Mouse (Mus musculus): ENCODE measurements around the gene Pomp. TPM values are rescaled to one million over a fixed set of nuclear protein-coding genes. Genes with fewer than 3 reads are reported as not detected.

Pomp gene
- 38.1 and 41.7 TPM in 2 replicates for polyA plus RNA-seq (2012; rRNA removed)

DNA sequence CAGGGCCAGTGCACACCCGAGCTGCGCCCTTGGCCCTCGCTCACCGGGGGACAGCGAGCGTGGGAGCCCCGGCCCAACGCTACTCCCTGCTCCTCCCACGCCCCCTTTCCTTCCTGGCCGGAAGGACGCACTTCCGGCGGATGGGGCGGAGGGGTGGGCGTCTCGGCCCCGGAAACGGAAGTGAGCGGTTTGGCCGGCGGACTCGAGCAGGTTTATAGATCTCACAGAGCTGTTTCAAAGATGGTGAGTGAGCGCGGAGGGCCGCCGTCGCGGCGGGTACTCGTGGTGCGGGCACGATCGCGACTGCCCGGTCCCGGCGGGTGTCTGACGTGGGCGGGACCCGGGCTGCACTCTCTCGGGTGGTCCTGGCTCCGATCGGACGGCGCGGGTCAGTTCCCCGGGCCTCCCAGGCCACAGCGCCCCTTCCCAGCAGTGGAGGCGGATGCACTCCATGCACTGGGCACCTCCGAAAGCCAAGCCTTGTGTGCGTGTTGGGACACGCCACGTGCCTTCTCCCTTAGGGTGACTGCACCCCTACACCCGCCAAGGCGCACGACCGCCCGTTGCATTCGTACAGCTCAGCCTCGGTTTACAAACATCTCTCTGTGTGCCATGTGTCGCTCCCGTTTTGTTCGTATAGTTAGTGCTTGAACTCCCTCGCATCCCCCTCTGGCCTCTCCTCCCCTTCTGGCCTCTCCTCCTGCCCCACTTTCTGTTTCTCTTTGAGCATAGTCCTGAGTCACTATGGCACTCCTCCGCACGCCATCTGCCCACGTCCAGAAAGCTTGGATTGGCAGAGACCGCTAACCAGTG is at the start of gene Pomp:
TSS of gene Pomp (plus strand) at position 13 of the 813 bp plus-strand sequence.
- peak; percentile 2; the same call in 1 of the 2 replicates for TF ChIP-seq CTCF (IDR thresholded peaks at IDR 0.05; ENCODE audit: control insufficient read depth, insufficient read depth, insufficient replicate concordance, low read depth, low read length)
- peak; percentile 94 for TF ChIP-seq POLR2A (IDR thresholded peaks at IDR 0.05; ENCODE audit: control insufficient read depth, low read depth, low read length)
- peaks cover 8% of the 10 kb centered on the region; the same call in 1 of the 2 replicates for H3K4me1 ChIP-seq (ENCODE audit: control insufficient read depth, insufficient read depth, low read length)
- H3K27ac ChIP-seq (ENCODE audit: control insufficient read depth, insufficient read depth, low read depth, low read length): peak within 1 kb of the TSS; percentile 86
- H3K27me3 ChIP-seq (ENCODE audit: control insufficient read depth, insufficient read depth, low read length): no peaks in the 10 kb centered on the region
- H3K36me3 ChIP-seq (ENCODE audit: control insufficient read depth, insufficient read depth, low read length): peaks cover 2% of the 10 kb centered on the region; the same call in 1 of the 2 replicates
- peak within 1 kb of the TSS; percentile 92 for H3K4me3 ChIP-seq (ENCODE audit: control insufficient read depth, low read depth, low read length)

DNA sequence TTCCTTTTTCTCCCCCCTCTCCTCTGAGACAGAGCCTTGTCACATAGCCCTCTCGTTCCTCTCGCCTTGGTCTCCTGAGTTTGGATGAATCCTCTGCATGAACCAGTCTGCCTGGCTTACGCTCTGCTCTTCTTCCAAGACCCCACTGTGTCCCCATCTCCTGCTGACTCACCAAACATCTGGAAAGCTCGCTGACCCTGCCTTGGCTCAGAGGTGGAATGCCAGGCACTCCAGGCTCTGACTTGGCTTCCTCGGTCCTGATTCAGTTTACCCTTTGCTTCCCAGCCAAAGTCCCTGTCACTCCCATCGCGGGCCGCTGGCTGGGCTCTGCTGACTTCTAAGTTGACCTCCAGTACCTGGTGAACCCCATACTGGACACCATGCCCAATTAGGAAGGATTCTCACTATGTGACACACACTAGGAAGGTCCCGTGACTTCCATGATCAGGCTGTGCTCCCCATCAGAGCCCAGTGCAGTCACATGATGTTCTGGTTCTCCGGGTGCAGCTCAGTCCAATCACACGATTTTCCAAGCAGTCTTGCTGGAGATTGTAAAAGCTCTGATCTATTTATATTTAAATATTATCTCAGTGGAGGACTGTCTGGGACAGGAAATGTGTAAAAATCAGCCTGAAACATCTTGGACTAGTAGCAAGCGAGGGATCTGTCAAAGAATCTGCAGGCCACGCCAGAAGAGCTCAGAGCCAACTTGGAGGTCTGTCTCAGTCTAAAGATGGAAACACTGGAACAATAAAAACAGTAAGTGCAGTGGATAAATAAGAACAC is 47.8 kb upstream of the Pomp start:
- H3K27me3 ChIP-seq (ENCODE audit: control insufficient read depth, insufficient read depth, low read length): no peaks in the 10 kb centered on the region
- TF ChIP-seq POLR2A (IDR thresholded peaks at IDR 0.05; ENCODE audit: control insufficient read depth, low read depth, low read length) (no peak), CTCF (IDR thresholded peaks at IDR 0.05; ENCODE audit: control insufficient read depth, insufficient read depth, insufficient replicate concordance, low read depth, low read length) (no peak)

DNA sequence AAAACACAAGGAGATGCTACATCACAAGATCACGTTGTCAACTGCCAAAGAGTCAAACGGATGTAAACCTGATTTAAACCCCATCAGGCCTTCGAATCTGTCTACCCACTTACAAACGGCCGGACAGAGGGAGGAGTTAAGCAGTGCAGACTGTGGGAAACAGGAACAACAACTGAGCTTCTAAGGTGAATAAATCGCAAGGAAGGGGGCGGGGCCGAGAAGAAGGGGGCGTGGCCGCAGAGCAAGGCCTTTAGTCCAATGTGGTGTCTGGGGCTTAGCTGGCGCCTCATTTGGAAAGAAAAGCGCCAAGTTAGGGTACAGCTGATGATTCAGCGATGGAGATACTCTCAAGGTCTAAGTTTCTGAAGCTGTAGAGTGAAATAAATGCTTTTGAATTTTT is 45.3 kb upstream of the Pomp start:
- H3K36me3 ChIP-seq (ENCODE audit: control insufficient read depth, insufficient read depth, low read length): no peaks in the 10 kb centered on the region
- peaks cover 5% of the 10 kb centered on the region for H3K4me1 ChIP-seq (ENCODE audit: control insufficient read depth, insufficient read depth, low read length)
- TF ChIP-seq POLR2A (IDR thresholded peaks at IDR 0.05; ENCODE audit: control insufficient read depth, low read depth, low read length): no peak

More for the DNA sequence above, 47.8 kb upstream of the Pomp start:
- no peak overlapping the region for H3K27ac ChIP-seq (ENCODE audit: control insufficient read depth, insufficient read depth, low read depth, low read length)
- peaks cover 5% of the 10 kb centered on the region for H3K4me1 ChIP-seq (ENCODE audit: control insufficient read depth, insufficient read depth, low read length)
- H3K36me3 ChIP-seq (ENCODE audit: control insufficient read depth, insufficient read depth, low read length): no peaks in the 10 kb centered on the region
- no peak overlapping the region for H3K4me3 ChIP-seq (ENCODE audit: control insufficient read depth, low read depth, low read length)

DNA sequence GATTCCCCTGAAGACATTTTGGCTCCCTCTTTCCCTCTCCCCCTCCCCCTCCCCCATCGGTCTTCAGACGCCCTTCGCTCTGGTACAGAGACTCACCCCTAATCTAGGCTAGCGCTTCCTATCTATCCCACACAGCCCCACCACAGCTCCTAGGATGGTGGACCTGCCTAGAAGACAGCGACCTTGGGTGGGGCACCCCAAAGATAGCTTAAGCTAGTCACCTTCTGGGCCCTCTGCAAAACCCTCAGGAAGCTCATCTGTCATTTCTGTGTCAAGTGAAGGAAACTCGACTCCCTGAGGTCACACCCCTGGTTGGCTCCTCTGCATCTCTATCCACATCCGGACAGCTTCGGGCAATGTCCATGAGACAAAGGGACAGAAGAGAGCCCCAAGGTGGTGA is 44.7 kb upstream of the Pomp start:
- Histone ChIP-seq H3K27ac (ENCODE audit: control insufficient read depth, insufficient read depth, low read depth, low read length) (no peak overlapping the region), H3K4me1 (ENCODE audit: control insufficient read depth, insufficient read depth, low read length) (peaks cover 5% of the 10 kb centered on the region), H3K36me3 (ENCODE audit: control insufficient read depth, insufficient read depth, low read length) (no peaks in the 10 kb centered on the region), H3K27me3 (ENCODE audit: control insufficient read depth, insufficient read depth, low read length) (no peaks in the 10 kb centered on the region), H3K4me3 (ENCODE audit: control insufficient read depth, low read depth, low read length) (no peak overlapping the region)
- TF ChIP-seq CTCF (IDR thresholded peaks at IDR 0.05; ENCODE audit: control insufficient read depth, insufficient read depth, insufficient replicate concordance, low read depth, low read length): no peak
- TF ChIP-seq POLR2A (IDR thresholded peaks at IDR 0.05; ENCODE audit: control insufficient read depth, low read depth, low read length): no peak

More for the DNA sequence above, 45.3 kb upstream of the Pomp start:
- Histone ChIP-seq H3K27ac (ENCODE audit: control insufficient read depth, insufficient read depth, low read depth, low read length) (no peak overlapping the region), H3K4me3 (ENCODE audit: control insufficient read depth, low read depth, low read length) (peak overlapping the region; percentile 63), H3K27me3 (ENCODE audit: control insufficient read depth, insufficient read depth, low read length) (no peaks in the 10 kb centered on the region)

DNA sequence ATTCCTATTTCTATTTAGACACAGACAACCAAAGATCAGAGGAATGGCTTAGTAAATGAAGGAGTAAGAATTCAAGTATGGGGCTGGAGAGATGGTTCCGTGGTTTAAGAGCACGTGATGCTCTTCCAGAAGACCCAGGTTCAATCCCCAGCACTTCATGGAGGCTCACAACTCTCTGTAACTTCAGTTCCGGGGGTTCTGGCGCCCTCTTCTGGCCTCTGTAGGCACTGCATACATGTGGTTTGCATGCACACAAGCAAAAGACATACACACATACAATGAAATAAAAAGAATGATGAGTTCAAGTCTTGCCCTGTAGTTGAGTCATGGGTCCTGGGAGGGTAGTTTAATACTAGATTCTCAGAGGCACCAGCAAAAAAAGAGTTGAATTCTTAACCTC is 43.8 kb upstream of the Pomp start:
- peak; percentile 69; the same call in 1 of the 2 replicates for TF ChIP-seq CTCF (IDR thresholded peaks at IDR 0.05; ENCODE audit: control insufficient read depth, insufficient read depth, insufficient replicate concordance, low read depth, low read length)
- no peak for TF ChIP-seq POLR2A (IDR thresholded peaks at IDR 0.05; ENCODE audit: control insufficient read depth, low read depth, low read length)
- no peak overlapping the region for H3K4me3 ChIP-seq (ENCODE audit: control insufficient read depth, low read depth, low read length)

DNA sequence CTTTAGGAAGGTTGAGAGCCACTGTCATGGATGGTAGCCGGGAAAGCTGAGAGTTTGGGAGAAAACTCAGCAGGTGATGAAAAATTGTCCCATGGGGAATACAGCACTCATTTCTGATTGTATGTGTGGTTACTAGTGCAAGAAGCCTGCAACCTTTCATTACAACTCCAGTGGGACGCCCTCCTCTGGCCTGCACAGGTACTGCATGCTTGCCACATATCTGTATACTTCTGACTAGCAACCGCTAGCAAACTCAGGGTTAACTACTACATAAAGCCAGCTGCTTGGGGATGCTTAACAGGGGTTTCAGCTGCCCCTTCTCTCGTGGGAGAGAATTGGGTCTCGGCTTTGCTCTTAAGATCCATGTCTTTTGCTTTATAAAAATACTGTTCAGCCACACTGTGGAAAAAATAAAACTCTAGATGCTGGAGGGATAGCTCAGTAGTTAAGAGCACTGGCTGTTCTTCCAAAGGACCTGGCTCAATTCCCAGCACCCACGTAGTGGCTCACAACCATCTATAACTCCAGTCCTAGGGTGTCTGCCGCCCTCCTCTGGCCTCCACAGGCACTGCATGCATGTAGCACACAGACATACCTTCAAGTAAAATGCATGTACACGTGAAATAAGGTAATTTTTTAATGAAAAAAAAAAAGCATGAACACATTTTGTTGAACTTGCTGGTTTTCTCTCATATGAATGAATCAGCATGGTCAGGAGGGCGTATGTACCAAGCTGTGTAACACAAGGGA is 42.3 kb upstream of the Pomp start:
- H3K36me3 ChIP-seq (ENCODE audit: control insufficient read depth, insufficient read depth, low read length): no peaks in the 10 kb centered on the region
- TF ChIP-seq POLR2A (IDR thresholded peaks at IDR 0.05; ENCODE audit: control insufficient read depth, low read depth, low read length): no peak
- peak; percentile 55; the same call in 1 of the 2 replicates for TF ChIP-seq CTCF (IDR thresholded peaks at IDR 0.05; ENCODE audit: control insufficient read depth, insufficient read depth, insufficient replicate concordance, low read depth, low read length)
- H3K4me3 ChIP-seq (ENCODE audit: control insufficient read depth, low read depth, low read length): no peak overlapping the region
- H3K27ac ChIP-seq (ENCODE audit: control insufficient read depth, insufficient read depth, low read depth, low read length): no peak overlapping the region
- H3K4me1 ChIP-seq (ENCODE audit: control insufficient read depth, insufficient read depth, low read length): peaks cover 5% of the 10 kb centered on the region
- no peaks in the 10 kb centered on the region for H3K27me3 ChIP-seq (ENCODE audit: control insufficient read depth, insufficient read depth, low read length)

More for the DNA sequence above, 43.8 kb upstream of the Pomp start:
- H3K4me1 ChIP-seq (ENCODE audit: control insufficient read depth, insufficient read depth, low read length): peaks cover 5% of the 10 kb centered on the region
- no peaks in the 10 kb centered on the region for H3K27me3 ChIP-seq (ENCODE audit: control insufficient read depth, insufficient read depth, low read length)
- H3K27ac ChIP-seq (ENCODE audit: control insufficient read depth, insufficient read depth, low read depth, low read length): no peak overlapping the region
- no peaks in the 10 kb centered on the region for H3K36me3 ChIP-seq (ENCODE audit: control insufficient read depth, insufficient read depth, low read length)

Data from testis, adult 2 months (tissue).